Mouse (Mus musculus) hindbrain, embryonic 15.5 days (tissue): ENCODE results near the gene Vmn1r120. TPM values are rescaled to one million over a fixed set of nuclear protein-coding genes. Genes with fewer than 3 reads are reported as not detected.
"Not testable (repeated sequence)": the region's sequence is repeated elsewhere in the genome, so short reads cannot be mapped to it uniquely, and the experiment has no call there.

Source experiments
- ATAC-seq: fragments of 200-750 bp; cut with Nextera tagmentation; 2 replicates; pipeline ENCODE4 v1.8.0; 2017; ENCODE audit warnings: low read depth, moderate number of reproducible peaks, moderate TSS enrichment; ENCODE audit not compliant: low FRiP score
- H3K27ac ChIP-seq: fragments of 300-500 bp; sonication (generic); replicated peaks from 2 replicates; pipeline ENCODE4 v1.5.1; 2015; ENCODE audit warnings: mild to moderate bottlenecking, inconsistent platforms
- H3K27me3 ChIP-seq: fragments of 300-500 bp; sonication (generic); 2 replicates; pipeline ENCODE4 v1.6.1; 2015; ENCODE audit warnings: control low read depth, inconsistent platforms
- H3K36me3 ChIP-seq: fragments of 300-500 bp; sonication (generic); 2 replicates; pipeline ENCODE4 v1.6.1; 2015; ENCODE audit warnings: control low read depth, inconsistent platforms
- H3K4me1 ChIP-seq: fragments of 300-500 bp; sonication (generic); replicated peaks from 2 replicates; pipeline ENCODE4 v1.6.1; 2015; ENCODE audit warnings: control low read depth, inconsistent platforms
- H3K4me2 ChIP-seq: fragments of 300-500 bp; sonication (generic); 2 replicates; pipeline ENCODE4 v1.6.1; 2015; ENCODE audit warnings: moderate library complexity, mild to moderate bottlenecking, inconsistent platforms
- H3K4me3 ChIP-seq: fragments of 300-500 bp; sonication (generic); 2 replicates; pipeline ENCODE4 v1.5.1; 2015; ENCODE audit warnings: mild to moderate bottlenecking, inconsistent platforms
- H3K9ac ChIP-seq: fragments of 300-500 bp; sonication (generic); 2 replicates; pipeline ENCODE4 v1.6.1; 2015; ENCODE audit warnings: inconsistent platforms
- H3K9me3 ChIP-seq: fragments of 300-500 bp; sonication (generic); 2 replicates; pipeline ENCODE4 v1.6.1; 2016; ENCODE audit warnings: control low read depth, inconsistent platforms
- WGBS: fragments of 180-500 bp; shearing (Covaris S2); methylation state at CpG from one replicate; pipeline ENCODE4 v1.1.7; 2015; 5-methylcytosine and 5-hydroxymethylcytosine counted together
- polyA plus RNA-seq: library from polyadenylated mRNA; unstranded; fragments of >200 nt; fragmentation: Nextera tagmentation; extraction: Ambion mirVana; gene quantifications from 2 replicates; pipeline ENCODE4 v1.2.1, GENCODE M21; 2015

Gene Vmn1r120
- polyA plus RNA-seq, result not detected in 2 replicates

GRCm38 (mm10) chr7:21053684-21054083 lies at the start of gene Vmn1r120:
Gene Vmn1r120, minus strand, starts transcription at chr7:21053784.
- H3K4me1 ChIP-seq, H3K27me3 ChIP-seq, H3K9me3 ChIP-seq, H3K36me3 ChIP-seq, H3K4me2 ChIP-seq, ATAC-seq, H3K9ac ChIP-seq, H3K4me3 ChIP-seq, H3K27ac ChIP-seq: not testable (repeated sequence)
- 80% methylated on average over 1 of the region's 1 CpGs for WGBS

GRCm38 (mm10) chr7:21098413-21098812 lies 44.8 kb upstream of the Vmn1r120 start, which contains the start of gene Vmn1r121:
Gene Vmn1r121, minus strand, starts transcription at chr7:21098513.
- H3K4me1 ChIP-seq, H3K27ac ChIP-seq, H3K27me3 ChIP-seq, H3K4me3 ChIP-seq, H3K4me2 ChIP-seq, H3K36me3 ChIP-seq, ATAC-seq, H3K9me3 ChIP-seq, H3K9ac ChIP-seq: not testable (repeated sequence)
- 76% methylated on average over 5 of the region's 5 CpGs for WGBS

GRCm38 (mm10) chr7:21012355-21012754 lies 41.2 kb downstream of the Vmn1r120 start, which contains the start of gene Vmn1r119:
Gene Vmn1r119, minus strand, starts transcription at chr7:21012455.
- H3K9ac ChIP-seq, ATAC-seq, H3K9me3 ChIP-seq, H3K4me3 ChIP-seq, H3K4me2 ChIP-seq, H3K27me3 ChIP-seq, H3K36me3 ChIP-seq, H3K4me1 ChIP-seq, H3K27ac ChIP-seq: not testable (repeated sequence)
- WGBS, result no CpG with 5 or more reads among the region's 2 CpGs

Other genes with a start within 250 kb of the Vmn1r120 start
- gene Vmn1r114, start 241.6 kb downstream of the Vmn1r120 start, polyA plus RNA-seq, result not detected in 2 replicates
- not detected in 2 replicates for gene Vmn1r115, start 208.8 kb downstream of the Vmn1r120 start, polyA plus RNA-seq
- not detected in 2 replicates for gene Vmn1r116, start 181.5 kb downstream of the Vmn1r120 start, polyA plus RNA-seq
- gene Vmn1r117, start 169.7 kb downstream of the Vmn1r120 start, polyA plus RNA-seq, result not detected in 2 replicates
- gene Vmn1r118, start 141.4 kb downstream of the Vmn1r120 start, polyA plus RNA-seq, result not detected in 2 replicates
- not detected in 2 replicates for gene Vmn1r119, start 41.3 kb downstream of the Vmn1r120 start, polyA plus RNA-seq
- not detected in 2 replicates for gene Vmn1r121, start 44.7 kb upstream of the Vmn1r120 start, polyA plus RNA-seq
- gene Vmn1r122, start 80.3 kb upstream of the Vmn1r120 start, polyA plus RNA-seq, result not detected in 2 replicates
- gene Vmn1r123, start 108.4 kb upstream of the Vmn1r120 start, polyA plus RNA-seq, result not detected in 2 replicates
- not detected in 2 replicates for gene Gm5157, start 136.6 kb upstream of the Vmn1r120 start, polyA plus RNA-seq
- not detected in 2 replicates for gene Vmn1r124, start 206.8 kb upstream of the Vmn1r120 start, polyA plus RNA-seq
- gene Vmn1r125, start 218.4 kb upstream of the Vmn1r120 start, polyA plus RNA-seq, result not detected in 2 replicates
- gene Vmn1r126, start 247.7 kb upstream of the Vmn1r120 start, polyA plus RNA-seq, result not detected in 2 replicates